Mouse (Mus musculus): Measurements from ENCODE around the gene B4gat1. TPM values are rescaled to one million over a fixed set of nuclear protein-coding genes. Genes with fewer than 3 reads are reported as not detected.

Gene B4gat1
- total RNA-seq, 1 experiment: 14.1 TPM

GRCm38 (mm10) chr19:5017611-5018010 lies 21.0 kb upstream of the B4gat1 start:
- Histone ChIP-seq H3K9ac (ENCODE audit: insufficient read depth, low read depth, low read length, poor library complexity, severe bottlenecking) (no peak overlapping the region; the same call in 1 of the 2 replicates), H3K36me3 (ENCODE audit: control insufficient read depth, insufficient read depth, low read length, poor library complexity, severe bottlenecking) (no peaks in the 10 kb centered on the region), H3K9me3 (ENCODE audit: control insufficient read depth, insufficient read depth, low read depth, low read length) (no peaks in the 10 kb centered on the region), H3K4me1 (ENCODE audit: control insufficient read depth in 2 of 2, insufficient read depth in 2 of 2, low read length in 2 of 2, poor library complexity in 1 of 2) (peaks cover 4 to 20% of the 10 kb centered on the region in 2 experiments), H3K4me3 (ENCODE audit: insufficient read depth in 1 of 2, low read depth in 1 of 2, low read length in 2 of 2, poor library complexity in 1 of 2, severe bottlenecking in 1 of 2) (no peak overlapping the region), H3K27ac (ENCODE audit: insufficient read depth, low read depth, low read length, poor library complexity, severe bottlenecking) (no peak overlapping the region)
- in situ Hi-C loops (cut with MboI; ENCODE audit: low sequenced_read_pairs in 2 of 2, unreplicated experiment in 2 of 2): no loop called here
- DNase-seq (ENCODE audit: low read depth, low spot score): no peak
- TF ChIP-seq CHD2 (IDR thresholded peaks at IDR 0.05; ENCODE audit: low read depth, low read length) (no peak), MAFK (IDR thresholded peaks at IDR 0.05; ENCODE audit: insufficient read depth, low read depth, low read length) (no peak), ZNF384 (IDR thresholded peaks at IDR 0.05; ENCODE audit: low read depth, low read length) (no peak), HCFC1 (IDR thresholded peaks at IDR 0.05; ENCODE audit: borderline replicate concordance, insufficient read depth, low read length) (no peak), ZC3H11A (IDR thresholded peaks at IDR 0.05; ENCODE audit: borderline replicate concordance, low read depth, low read length) (no peak)

GRCm38 (mm10) chr19:5018191-5018590 lies 20.4 kb upstream of the B4gat1 start:
- Histone ChIP-seq H3K36me3 (ENCODE audit: control insufficient read depth, insufficient read depth, low read length, poor library complexity, severe bottlenecking) (no peaks in the 10 kb centered on the region), H3K27ac (ENCODE audit: insufficient read depth, low read depth, low read length, poor library complexity, severe bottlenecking) (no peak overlapping the region), H3K4me3 (ENCODE audit: insufficient read depth in 1 of 2, low read depth in 1 of 2, low read length in 2 of 2, poor library complexity in 1 of 2, severe bottlenecking in 1 of 2) (no peak overlapping the region), H3K4me1 (ENCODE audit: control insufficient read depth in 2 of 2, insufficient read depth in 2 of 2, low read length in 2 of 2, poor library complexity in 1 of 2) (peaks cover 6 to 19% of the 10 kb centered on the region in 2 experiments), H3K9me3 (ENCODE audit: control insufficient read depth, insufficient read depth, low read depth, low read length) (no peaks in the 10 kb centered on the region), H3K9ac (ENCODE audit: insufficient read depth, low read depth, low read length, poor library complexity, severe bottlenecking) (peak overlapping the region; percentile 30; the same call in 1 of the 2 replicates)
- DNase-seq (ENCODE audit: low read depth, low spot score): no peak
- in situ Hi-C loops (cut with MboI; ENCODE audit: low sequenced_read_pairs in 2 of 2, unreplicated experiment in 2 of 2): no loop called here
- TF ChIP-seq MAFK (IDR thresholded peaks at IDR 0.05; ENCODE audit: insufficient read depth, low read depth, low read length) (no peak), ZNF384 (IDR thresholded peaks at IDR 0.05; ENCODE audit: low read depth, low read length) (no peak), ZC3H11A (IDR thresholded peaks at IDR 0.05; ENCODE audit: borderline replicate concordance, low read depth, low read length) (no peak), HCFC1 (IDR thresholded peaks at IDR 0.05; ENCODE audit: borderline replicate concordance, insufficient read depth, low read length) (no peak), CHD2 (IDR thresholded peaks at IDR 0.05; ENCODE audit: low read depth, low read length) (no peak)

- no peak overlapping the region for H3K9ac ChIP-seq (ENCODE audit: insufficient read depth, low read depth, low read length, poor library complexity, severe bottlenecking)
These were observed 17.2 kb upstream of the B4gat1 start for GRCm38 (mm10) chr19:5021416-5021815.

GRCm38 (mm10) chr19:5023621-5024479 lies 14.8 kb upstream of the B4gat1 start, which contains the start of gene Slc29a2:
Slc29a2 (plus strand) TSS chr19:5023860.
- TF ChIP-seq ZC3H11A (IDR thresholded peaks at IDR 0.05; ENCODE audit: borderline replicate concordance, low read depth, low read length) (no peak), ZNF384 (IDR thresholded peaks at IDR 0.05; ENCODE audit: low read depth, low read length) (no peak), HCFC1 (IDR thresholded peaks at IDR 0.05; ENCODE audit: borderline replicate concordance, insufficient read depth, low read length) (peak; percentile 100), MAFK (IDR thresholded peaks at IDR 0.05; ENCODE audit: insufficient read depth, low read depth, low read length) (no peak), CHD2 (IDR thresholded peaks at IDR 0.05; ENCODE audit: low read depth, low read length) (peak; percentile 27; the same call in 1 of the 2 replicates)
- DNase-seq (ENCODE audit: low read depth, low spot score): peak; percentile 96
- H3K4me1 ChIP-seq (ENCODE audit: control insufficient read depth in 2 of 2, insufficient read depth in 2 of 2, low read length in 2 of 2, poor library complexity in 1 of 2): peaks cover 3 to 6% of the 10 kb centered on the region in 2 experiments; a peak in 2 of 4 replicates
- H3K9ac ChIP-seq (ENCODE audit: insufficient read depth, low read depth, low read length, poor library complexity, severe bottlenecking): peak within 1 kb of the TSS; percentile 88
- H3K36me3 ChIP-seq (ENCODE audit: control insufficient read depth, insufficient read depth, low read length, poor library complexity, severe bottlenecking): peaks cover 27% of the 10 kb centered on the region
- no peaks in the 10 kb centered on the region for H3K9me3 ChIP-seq (ENCODE audit: control insufficient read depth, insufficient read depth, low read depth, low read length)
- in situ Hi-C loops (cut with MboI; ENCODE audit: low sequenced_read_pairs in 2 of 2, unreplicated experiment in 2 of 2): no loop called here
- peak within 1 kb of the TSS; percentile 68; the same call in 1 of the 2 replicates for H3K27ac ChIP-seq (ENCODE audit: insufficient read depth, low read depth, low read length, poor library complexity, severe bottlenecking)
- H3K4me3 ChIP-seq (ENCODE audit: insufficient read depth in 1 of 2, low read depth in 1 of 2, low read length in 2 of 2, poor library complexity in 1 of 2, severe bottlenecking in 1 of 2): peak within 1 kb of the TSS; percentile 80 to 85

More at GRCm38 (mm10) chr19:5021416-5021815, 17.2 kb upstream of the B4gat1 start:
- Histone ChIP-seq H3K9me3 (ENCODE audit: control insufficient read depth, insufficient read depth, low read depth, low read length) (no peaks in the 10 kb centered on the region), H3K4me1 (ENCODE audit: control insufficient read depth in 2 of 2, insufficient read depth in 2 of 2, low read length in 2 of 2, poor library complexity in 1 of 2) (peaks cover 6 to 10% of the 10 kb centered on the region in 2 experiments), H3K27ac (ENCODE audit: insufficient read depth, low read depth, low read length, poor library complexity, severe bottlenecking) (no peak overlapping the region), H3K36me3 (ENCODE audit: control insufficient read depth, insufficient read depth, low read length, poor library complexity, severe bottlenecking) (peaks cover 7% of the 10 kb centered on the region; the same call in 1 of the 2 replicates), H3K4me3 (ENCODE audit: insufficient read depth in 1 of 2, low read depth in 1 of 2, low read length in 2 of 2, poor library complexity in 1 of 2, severe bottlenecking in 1 of 2) (no peak overlapping the region)
- DNase-seq (ENCODE audit: low read depth, low spot score): no peak
- in situ Hi-C loops (cut with MboI; ENCODE audit: low sequenced_read_pairs in 2 of 2, unreplicated experiment in 2 of 2): no loop called here
- TF ChIP-seq ZC3H11A (IDR thresholded peaks at IDR 0.05; ENCODE audit: borderline replicate concordance, low read depth, low read length): no peak
- no peak for TF ChIP-seq HCFC1 (IDR thresholded peaks at IDR 0.05; ENCODE audit: borderline replicate concordance, insufficient read depth, low read length)
- no peak for TF ChIP-seq MAFK (IDR thresholded peaks at IDR 0.05; ENCODE audit: insufficient read depth, low read depth, low read length)
- TF ChIP-seq ZNF384 (IDR thresholded peaks at IDR 0.05; ENCODE audit: low read depth, low read length): no peak
- no peak for TF ChIP-seq CHD2 (IDR thresholded peaks at IDR 0.05; ENCODE audit: low read depth, low read length)

Measured in ES-E14 (cell line).